Mouse (Mus musculus): ENCODE measurements around the gene Rbm15b. TPM values are rescaled to one million over a fixed set of nuclear protein-coding genes. Genes with fewer than 3 reads are reported as not detected.

Gene Rbm15b
- polyA plus RNA-seq, 1 experiment from 2014 or later: 24.8 TPM

GRCm38 (mm10) chr9:106889321-106889720 lies 2.1 kb upstream of the Rbm15b start:
- no peak overlapping the region for H3K4me2 ChIP-seq (ENCODE audit: low read length)
- H3K36me3 ChIP-seq (ENCODE audit: control insufficient read depth, insufficient read depth, low read length): peaks cover 43% of the 10 kb centered on the region
- H3K9ac ChIP-seq (ENCODE audit: low read length): peak overlapping the region; percentile 18; the same call in 1 of the 2 replicates
- H3K9me3 ChIP-seq (replicated peaks; ENCODE audit: control insufficient read depth, low read length): no peaks in the 10 kb centered on the region
- DNase-seq (ENCODE audit: low spot score): no peak
- peaks cover 29% of the 10 kb centered on the region for H3K4me1 ChIP-seq (ENCODE audit: control insufficient read depth, insufficient read depth, low read length)
- ATAC-seq: no peak
- H3K27me3 ChIP-seq (replicated peaks; ENCODE audit: control insufficient read depth, insufficient read depth, low read length): no peaks in the 10 kb centered on the region
- no peak overlapping the region for H3K4me3 ChIP-seq (ENCODE audit: low read depth, low read length)
- WGBS: 83% methylated on average over 9 of the region's 9 CpGs
- H3K27ac ChIP-seq (ENCODE audit: low read depth, low read length): no peak overlapping the region

GRCm38 (mm10) chr9:106888346-106888745 lies 1.1 kb upstream of the Rbm15b start:
- ATAC-seq: no peak
- WGBS: 94% methylated on average over 3 of the region's 3 CpGs
- no peaks in the 10 kb centered on the region for H3K9me3 ChIP-seq (replicated peaks; ENCODE audit: control insufficient read depth, low read length)
- H3K27ac ChIP-seq (ENCODE audit: low read depth, low read length): no peak overlapping the region
- no peak for DNase-seq (ENCODE audit: low spot score)
- H3K27me3 ChIP-seq (replicated peaks; ENCODE audit: control insufficient read depth, insufficient read depth, low read length): no peaks in the 10 kb centered on the region
- H3K4me1 ChIP-seq (ENCODE audit: control insufficient read depth, insufficient read depth, low read length): peaks cover 34% of the 10 kb centered on the region
- peaks cover 50% of the 10 kb centered on the region for H3K36me3 ChIP-seq (ENCODE audit: control insufficient read depth, insufficient read depth, low read length)
- no peak overlapping the region for H3K4me3 ChIP-seq (ENCODE audit: low read depth, low read length)
- no peak overlapping the region for H3K4me2 ChIP-seq (ENCODE audit: low read length)
- H3K9ac ChIP-seq (ENCODE audit: low read length): no peak overlapping the region

GRCm38 (mm10) chr9:106885901-106886731 lies 1.1 kb downstream of the Rbm15b start:
- Histone ChIP-seq H3K27ac (ENCODE audit: low read depth, low read length) (peak overlapping the region; percentile 95), H3K9me3 (replicated peaks; ENCODE audit: control insufficient read depth, low read length) (no peaks in the 10 kb centered on the region), H3K4me1 (ENCODE audit: control insufficient read depth, insufficient read depth, low read length) (peaks cover 36% of the 10 kb centered on the region), H3K9ac (ENCODE audit: low read length) (peak overlapping the region; percentile 99), H3K4me3 (ENCODE audit: low read depth, low read length) (peak overlapping the region; percentile 98), H3K27me3 (replicated peaks; ENCODE audit: control insufficient read depth, insufficient read depth, low read length) (no peaks in the 10 kb centered on the region), H3K36me3 (ENCODE audit: control insufficient read depth, insufficient read depth, low read length) (peaks cover 73% of the 10 kb centered on the region), H3K4me2 (ENCODE audit: low read length) (peak overlapping the region; percentile 99)
- peak; percentile 49 for DNase-seq (ENCODE audit: low spot score)
- WGBS: under 1% methylated on average over 90 of the region's 107 CpGs
- ATAC-seq: peak; percentile 5

GRCm38 (mm10) chr9:106884996-106885900 lies 2.0 kb downstream of the Rbm15b start:
- Histone ChIP-seq H3K36me3 (ENCODE audit: control insufficient read depth, insufficient read depth, low read length) (peaks cover 76% of the 10 kb centered on the region), H3K27me3 (replicated peaks; ENCODE audit: control insufficient read depth, insufficient read depth, low read length) (no peaks in the 10 kb centered on the region), H3K9ac (ENCODE audit: low read length) (peak overlapping the region; percentile 99), H3K9me3 (replicated peaks; ENCODE audit: control insufficient read depth, low read length) (no peaks in the 10 kb centered on the region), H3K4me1 (ENCODE audit: control insufficient read depth, insufficient read depth, low read length) (peaks cover 28% of the 10 kb centered on the region), H3K4me2 (ENCODE audit: low read length) (peak overlapping the region; percentile 99), H3K27ac (ENCODE audit: low read depth, low read length) (0 out of 2 replicates have a peak overlapping the region, but pooled peaks have one; percentile 95), H3K4me3 (ENCODE audit: low read depth, low read length) (peak overlapping the region; percentile 98)
- DNase-seq (ENCODE audit: low spot score): no peak
- ATAC-seq: no peak
- WGBS: 25% methylated on average over 44 of the region's 44 CpGs

- Histone ChIP-seq H3K9ac (ENCODE audit: low read length) (peak overlapping the region; percentile 99), H3K27me3 (replicated peaks; ENCODE audit: control insufficient read depth, insufficient read depth, low read length) (no peaks in the 10 kb centered on the region), H3K36me3 (ENCODE audit: control insufficient read depth, insufficient read depth, low read length) (peaks cover 75% of the 10 kb centered on the region), H3K4me2 (ENCODE audit: low read length) (peak overlapping the region; percentile 99), H3K4me1 (ENCODE audit: control insufficient read depth, insufficient read depth, low read length) (peaks cover 23% of the 10 kb centered on the region), H3K27ac (ENCODE audit: low read depth, low read length) (no peak overlapping the region), H3K9me3 (replicated peaks; ENCODE audit: control insufficient read depth, low read length) (no peaks in the 10 kb centered on the region), H3K4me3 (ENCODE audit: low read depth, low read length) (peak overlapping the region; percentile 98)
- 50% methylated on average over 16 of the region's 16 CpGs for WGBS
- ATAC-seq: no peak
- no peak for DNase-seq (ENCODE audit: low spot score)
Observed at GRCm38 (mm10) chr9:106884306-106884705, 2.9 kb downstream of the Rbm15b start.

GRCm38 (mm10) chr9:106883085-106883484 lies 4.1 kb downstream of the Rbm15b start:
- no peak for ATAC-seq
- no peaks in the 10 kb centered on the region for H3K27me3 ChIP-seq (replicated peaks; ENCODE audit: control insufficient read depth, insufficient read depth, low read length)
- peaks cover 75% of the 10 kb centered on the region for H3K36me3 ChIP-seq (ENCODE audit: control insufficient read depth, insufficient read depth, low read length)
- peak overlapping the region; percentile 98 for H3K4me3 ChIP-seq (ENCODE audit: low read depth, low read length)
- H3K9me3 ChIP-seq (replicated peaks; ENCODE audit: control insufficient read depth, low read length): no peaks in the 10 kb centered on the region
- H3K4me1 ChIP-seq (ENCODE audit: control insufficient read depth, insufficient read depth, low read length): peaks cover 23% of the 10 kb centered on the region
- peak overlapping the region; percentile 99 for H3K4me2 ChIP-seq (ENCODE audit: low read length)
- no peak for DNase-seq (ENCODE audit: low spot score)
- WGBS: 85% methylated on average over 3 of the region's 3 CpGs
- H3K27ac ChIP-seq (ENCODE audit: low read depth, low read length): no peak overlapping the region
- H3K9ac ChIP-seq (ENCODE audit: low read length): peak overlapping the region; percentile 41

- H3K27ac ChIP-seq (ENCODE audit: low read depth, low read length): no peak overlapping the region
- no peaks in the 10 kb centered on the region for H3K27me3 ChIP-seq (replicated peaks; ENCODE audit: control insufficient read depth, insufficient read depth, low read length)
- H3K4me2 ChIP-seq (ENCODE audit: low read length): no peak overlapping the region
- peaks cover 23% of the 10 kb centered on the region for H3K4me1 ChIP-seq (ENCODE audit: control insufficient read depth, insufficient read depth, low read length)
- ATAC-seq (no peak), DNase-seq (ENCODE audit: low spot score) (no peak)
- 66% methylated on average over 4 of the region's 4 CpGs for WGBS
- no peak overlapping the region for H3K4me3 ChIP-seq (ENCODE audit: low read depth, low read length)
- no peak overlapping the region for H3K9ac ChIP-seq (ENCODE audit: low read length)
- peaks cover 83% of the 10 kb centered on the region for H3K36me3 ChIP-seq (ENCODE audit: control insufficient read depth, insufficient read depth, low read length)
- H3K9me3 ChIP-seq (replicated peaks; ENCODE audit: control insufficient read depth, low read length): no peaks in the 10 kb centered on the region
Observed at GRCm38 (mm10) chr9:106882176-106882575, 5.1 kb downstream of the Rbm15b start.

GRCm38 (mm10) chr9:106881071-106881755 lies 6.0 kb downstream of the Rbm15b start:
- DNase-seq (ENCODE audit: low spot score): no peak
- Histone ChIP-seq H3K27ac (ENCODE audit: low read depth, low read length) (no peak overlapping the region), H3K36me3 (ENCODE audit: control insufficient read depth, insufficient read depth, low read length) (peaks cover 91% of the 10 kb centered on the region), H3K4me3 (ENCODE audit: low read depth, low read length) (no peak overlapping the region), H3K27me3 (replicated peaks; ENCODE audit: control insufficient read depth, insufficient read depth, low read length) (no peaks in the 10 kb centered on the region), H3K9ac (ENCODE audit: low read length) (0 out of 2 replicates have a peak overlapping the region, but pooled peaks have one; percentile 21), H3K4me1 (ENCODE audit: control insufficient read depth, insufficient read depth, low read length) (peaks cover 23% of the 10 kb centered on the region), H3K9me3 (replicated peaks; ENCODE audit: control insufficient read depth, low read length) (no peaks in the 10 kb centered on the region), H3K4me2 (ENCODE audit: low read length) (no peak overlapping the region)
- WGBS: 68% methylated on average over 4 of the region's 4 CpGs
- ATAC-seq: no peak
